Mouse (Mus musculus) CH12F3 (cell line): ENCODE measurements around the gene Runx1.

ENCODE experiments used
- in situ Hi-C: fragments of 300-500 bp; cut with MboI; formaldehyde crosslinking; loops from 2 replicates; pipeline ENCODE4 v1.14.3; 2020; ENCODE audit warnings: low sequenced_read_pairs

Gene Runx1

GRCm38 (mm10) chr16:92825908-92826650 lies at the start of gene Runx1:
Gene Runx1, minus strand, starts transcription at chr16:92826149.
- in situ Hi-C loops = no loop called here

GRCm38 (mm10) chr16:92874015-92874414 lies 48.1 kb upstream of the Runx1 start:
- in situ Hi-C loops = no loop called here

GRCm38 (mm10) chr16:92871728-92872127 lies 45.8 kb upstream of the Runx1 start:
- in situ Hi-C loops = no loop called here

- in situ Hi-C loops = no loop called here
Observed at GRCm38 (mm10) chr16:92868550-92868949, 42.6 kb upstream of the Runx1 start.

GRCm38 (mm10) chr16:92867261-92867935 lies 41.4 kb upstream of the Runx1 start:
- in situ Hi-C loops = no loop called here

- in situ Hi-C loops = no loop called here
Observed at GRCm38 (mm10) chr16:92865314-92865713, 39.4 kb upstream of the Runx1 start.

- in situ Hi-C loops = no loop called here
Observed at GRCm38 (mm10) chr16:92864191-92864590, 38.2 kb upstream of the Runx1 start.

GRCm38 (mm10) chr16:92863179-92863578 lies 37.2 kb upstream of the Runx1 start:
- in situ Hi-C loops = no loop called here

- in situ Hi-C loops = no loop called here
Observed at GRCm38 (mm10) chr16:92862430-92862829, 36.5 kb upstream of the Runx1 start.

GRCm38 (mm10) chr16:92861571-92861970 lies 35.6 kb upstream of the Runx1 start:
- in situ Hi-C loops = no loop called here

GRCm38 (mm10) chr16:92860649-92861048 lies 34.7 kb upstream of the Runx1 start:
- in situ Hi-C loops = no loop called here

GRCm38 (mm10) chr16:92856779-92857178 lies 30.8 kb upstream of the Runx1 start:
- in situ Hi-C loops = no loop called here

GRCm38 (mm10) chr16:92852276-92852675 lies 26.3 kb upstream of the Runx1 start:
- in situ Hi-C loops = no loop called here

GRCm38 (mm10) chr16:92850416-92850815 lies 24.5 kb upstream of the Runx1 start:
- in situ Hi-C loops = no loop called here

- in situ Hi-C loops = no loop called here
Observed at GRCm38 (mm10) chr16:92847762-92848300, 21.9 kb upstream of the Runx1 start.

- in situ Hi-C loops = no loop called here
Observed at GRCm38 (mm10) chr16:92845244-92846225, 19.6 kb upstream of the Runx1 start.

GRCm38 (mm10) chr16:92838709-92839108 lies 12.8 kb upstream of the Runx1 start:
- in situ Hi-C loops = no loop called here

- in situ Hi-C loops = no loop called here
Observed at GRCm38 (mm10) chr16:92831341-92831740, 5.4 kb upstream of the Runx1 start.

GRCm38 (mm10) chr16:92830479-92830878 lies 4.5 kb upstream of the Runx1 start:
- in situ Hi-C loops = no loop called here

- in situ Hi-C loops = no loop called here
Observed at GRCm38 (mm10) chr16:92828308-92828862, 2.4 kb upstream of the Runx1 start.
